Mouse (Mus musculus): ENCODE measurements around the gene Plcd1. TPM values are rescaled to one million over a fixed set of nuclear protein-coding genes. Genes with fewer than 3 reads are reported as not detected.

The Plcd1 gene
- polyA plus RNA-seq, 1 experiment from 2014 or later: 30.9 TPM

GRCm38 (mm10) chr9:119088148-119088801, 5.0 kb downstream of the Plcd1 start:
- 1% methylated on average over 24 of the region's 24 CpGs for WGBS
- Histone ChIP-seq H3K9me3 (no peaks in the 10 kb centered on the region), H3K36me3 (peaks cover 7% of the 10 kb centered on the region; the same call in 1 of the 2 replicates), H3K4me3 (peak overlapping the region; percentile 45), H3K27ac (peak overlapping the region; percentile 78), H3K4me2 (peak overlapping the region; percentile 63), H3K27me3 (peaks cover 14% of the 10 kb centered on the region), H3K9ac (peak overlapping the region; percentile 58), H3K4me1 (peaks cover 37% of the 10 kb centered on the region)
- ATAC-seq (ENCODE audit: insufficient number of reproducible peaks, insufficient read depth, low FRiP score, low TSS enrichment, low read depth): peak; percentile 86

GRCm38 (mm10) chr9:119087309-119087708, 6.0 kb downstream of the Plcd1 start:
- Histone ChIP-seq H3K27me3 (peaks cover 10% of the 10 kb centered on the region), H3K9me3 (no peaks in the 10 kb centered on the region), H3K4me2 (peak overlapping the region; percentile 63), H3K27ac (no peak overlapping the region), H3K4me3 (peak overlapping the region; percentile 45; the same call in 1 of the 2 replicates), H3K9ac (no peak overlapping the region), H3K4me1 (peaks cover 36% of the 10 kb centered on the region), H3K36me3 (peaks cover 7% of the 10 kb centered on the region; the same call in 1 of the 2 replicates)
- 81% methylated on average over 5 of the region's 5 CpGs for WGBS
- no peak for ATAC-seq (ENCODE audit: insufficient number of reproducible peaks, insufficient read depth, low FRiP score, low TSS enrichment, low read depth)

- H3K4me3 ChIP-seq: no peak overlapping the region
- H3K36me3 ChIP-seq: peaks cover 11% of the 10 kb centered on the region; the same call in 1 of the 2 replicates
- WGBS: 48% methylated on average over 1 of the region's 1 CpGs
- no peak overlapping the region for H3K27ac ChIP-seq
- H3K9ac ChIP-seq: no peak overlapping the region
- peaks cover 36% of the 10 kb centered on the region for H3K4me1 ChIP-seq
- no peak for ATAC-seq (ENCODE audit: insufficient number of reproducible peaks, insufficient read depth, low FRiP score, low TSS enrichment, low read depth)
- peaks cover 3% of the 10 kb centered on the region for H3K27me3 ChIP-seq
- H3K9me3 ChIP-seq: no peaks in the 10 kb centered on the region
- no peak overlapping the region for H3K4me2 ChIP-seq
These were observed 6.9 kb downstream of the Plcd1 start for GRCm38 (mm10) chr9:119086451-119086850.

- no peak overlapping the region for H3K4me2 ChIP-seq
- ATAC-seq (ENCODE audit: insufficient number of reproducible peaks, insufficient read depth, low FRiP score, low TSS enrichment, low read depth): no peak
- H3K4me3 ChIP-seq: no peak overlapping the region
- no peaks in the 10 kb centered on the region for H3K9me3 ChIP-seq
- no peaks in the 10 kb centered on the region for H3K27me3 ChIP-seq
- no peak overlapping the region for H3K27ac ChIP-seq
- peaks cover 23% of the 10 kb centered on the region; the same call in 1 of the 2 replicates for H3K36me3 ChIP-seq
- WGBS: 80% methylated on average over 10 of the region's 10 CpGs
- no peak overlapping the region for H3K9ac ChIP-seq
- H3K4me1 ChIP-seq: peaks cover 31% of the 10 kb centered on the region
These were observed 9.3 kb downstream of the Plcd1 start for GRCm38 (mm10) chr9:119083966-119084365.

- no peak overlapping the region for H3K4me3 ChIP-seq
- H3K27ac ChIP-seq: no peak overlapping the region
- no peak overlapping the region for H3K4me2 ChIP-seq
- no peaks in the 10 kb centered on the region for H3K27me3 ChIP-seq
- peaks cover 22% of the 10 kb centered on the region for H3K4me1 ChIP-seq
- WGBS: 60% methylated on average over 7 of the region's 7 CpGs
- no peaks in the 10 kb centered on the region for H3K9me3 ChIP-seq
- no peak overlapping the region for H3K9ac ChIP-seq
- ATAC-seq (ENCODE audit: insufficient number of reproducible peaks, insufficient read depth, low FRiP score, low TSS enrichment, low read depth): no peak
- peaks cover 33% of the 10 kb centered on the region for H3K36me3 ChIP-seq
These were observed 10.5 kb downstream of the Plcd1 start for GRCm38 (mm10) chr9:119082656-119083430.

GRCm38 (mm10) chr9:119082039-119082438, 11.3 kb downstream of the Plcd1 start:
- H3K27ac ChIP-seq: no peak overlapping the region
- WGBS: 10% methylated on average over 8 of the region's 8 CpGs
- ATAC-seq (ENCODE audit: insufficient number of reproducible peaks, insufficient read depth, low FRiP score, low TSS enrichment, low read depth): no peak
- no peaks in the 10 kb centered on the region for H3K9me3 ChIP-seq
- H3K9ac ChIP-seq: no peak overlapping the region; the same call in 1 of the 2 replicates
- H3K27me3 ChIP-seq: no peaks in the 10 kb centered on the region
- peaks cover 36% of the 10 kb centered on the region for H3K36me3 ChIP-seq
- peaks cover 17% of the 10 kb centered on the region for H3K4me1 ChIP-seq
- H3K4me3 ChIP-seq: no peak overlapping the region
- no peak overlapping the region for H3K4me2 ChIP-seq

- H3K27me3 ChIP-seq: no peaks in the 10 kb centered on the region
- peaks cover 47% of the 10 kb centered on the region for H3K36me3 ChIP-seq
- WGBS: 77% methylated on average over 5 of the region's 5 CpGs
- H3K9me3 ChIP-seq: no peaks in the 10 kb centered on the region
- H3K9ac ChIP-seq: no peak overlapping the region
- ATAC-seq (ENCODE audit: insufficient number of reproducible peaks, insufficient read depth, low FRiP score, low TSS enrichment, low read depth): no peak
- no peak overlapping the region for H3K4me3 ChIP-seq
- H3K4me1 ChIP-seq: peaks cover 12% of the 10 kb centered on the region
- H3K27ac ChIP-seq: no peak overlapping the region
- no peak overlapping the region for H3K4me2 ChIP-seq
These were observed 13.1 kb downstream of the Plcd1 start for GRCm38 (mm10) chr9:119080040-119080675.

- 71% methylated on average over 16 of the region's 16 CpGs for WGBS
- Histone ChIP-seq H3K9ac (no peak overlapping the region), H3K9me3 (no peaks in the 10 kb centered on the region), H3K27me3 (no peaks in the 10 kb centered on the region), H3K36me3 (peaks cover 69% of the 10 kb centered on the region), H3K27ac (no peak overlapping the region; the same call in 1 of the 2 replicates), H3K4me3 (no peak overlapping the region), H3K4me2 (no peak overlapping the region), H3K4me1 (no peaks in the 10 kb centered on the region)
- ATAC-seq (ENCODE audit: insufficient number of reproducible peaks, insufficient read depth, low FRiP score, low TSS enrichment, low read depth): no peak
These were observed 17.6 kb downstream of the Plcd1 start for GRCm38 (mm10) chr9:119075685-119076084.

- no peak overlapping the region for H3K4me2 ChIP-seq
- WGBS: 77% methylated on average over 15 of the region's 15 CpGs
These were observed 20.0 kb downstream of the Plcd1 start for GRCm38 (mm10) chr9:119073184-119073895.

GRCm38 (mm10) chr9:119071786-119072185, 21.5 kb downstream of the Plcd1 start:
- Histone ChIP-seq H3K4me1 (peaks cover 11% of the 10 kb centered on the region), H3K4me3 (no peak overlapping the region), H3K9me3 (no peaks in the 10 kb centered on the region), H3K36me3 (peaks cover 48% of the 10 kb centered on the region), H3K9ac (no peak overlapping the region), H3K4me2 (no peak overlapping the region), H3K27ac (no peak overlapping the region), H3K27me3 (no peaks in the 10 kb centered on the region)
- no peak for ATAC-seq (ENCODE audit: insufficient number of reproducible peaks, insufficient read depth, low FRiP score, low TSS enrichment, low read depth)
- 88% methylated on average over 9 of the region's 9 CpGs for WGBS

More at GRCm38 (mm10) chr9:119073184-119073895, 20.0 kb downstream of the Plcd1 start:
- no peak for ATAC-seq (ENCODE audit: insufficient number of reproducible peaks, insufficient read depth, low FRiP score, low TSS enrichment, low read depth)
- Histone ChIP-seq H3K4me1 (no peaks in the 10 kb centered on the region), H3K36me3 (peaks cover 55% of the 10 kb centered on the region), H3K4me3 (no peak overlapping the region), H3K9me3 (no peaks in the 10 kb centered on the region), H3K27me3 (no peaks in the 10 kb centered on the region), H3K9ac (no peak overlapping the region), H3K27ac (no peak overlapping the region)

GRCm38 (mm10) chr9:119070173-119070825, 23.0 kb downstream of the Plcd1 start:
- H3K4me3 ChIP-seq: no peak overlapping the region
- no peak overlapping the region for H3K9ac ChIP-seq
- H3K27me3 ChIP-seq: no peaks in the 10 kb centered on the region
- H3K27ac ChIP-seq: no peak overlapping the region
- WGBS: 84% methylated on average over 13 of the region's 13 CpGs
- H3K4me1 ChIP-seq: peaks cover 11% of the 10 kb centered on the region
- H3K4me2 ChIP-seq: no peak overlapping the region
- no peaks in the 10 kb centered on the region for H3K9me3 ChIP-seq
- H3K36me3 ChIP-seq: peaks cover 39% of the 10 kb centered on the region
- ATAC-seq (ENCODE audit: insufficient number of reproducible peaks, insufficient read depth, low FRiP score, low TSS enrichment, low read depth): no peak
